Comparison of ENCODE assay signal across 11 mouse cellular contexts in genomic region chr6:34034577-34035461, GRCm38 (mm10). TPM values are rescaled to one million over a fixed set of nuclear protein-coding genes. Genes with fewer than 3 reads are reported as not detected.
DNase-seq lines count a peak whose midpoint lies in the region; ATAC-seq and TF ChIP-seq lines count a peak whose summit lies in the region.
"Had no signal": no experiment of that assay in that cellular context is flagged by ENCODE, and none has a peak within 500 bp of the region (broad histone marks: within the 10 kb centered on the region; RNA-seq: fewer than 3 reads in every experiment).

No protein-coding gene starts in this region.

- no peaks in the 10 kb centered on the region for H3K4me1 ChIP-seq in kidney, adult 2 months (ENCODE audit: control insufficient read depth, insufficient read depth, low read length)
- peaks cover 4% of the 10 kb centered on the region; the same call in 1 of the 2 replicates for H3K4me1 ChIP-seq in embryonic facial prominence, embryonic 14.5 days (ENCODE audit: control insufficient read depth, insufficient read depth, low read length)
- H3K4me1 ChIP-seq in liver, embryonic 13.5 days (replicated peaks): peaks cover 24% of the 10 kb centered on the region

- WGBS in kidney, adult 2 months: 43% methylated on average over 15 of the region's 15 CpGs
- 34% methylated on average over 15 of the region's 15 CpGs for WGBS in embryonic facial prominence, embryonic 14.5 days
- WGBS in liver, embryonic 13.5 days (ENCODE audit: insufficient replicate concordance): 23% methylated on average over 15 of the region's 15 CpGs

- no peak for TF ChIP-seq CTCF in kidney, adult 2 months (conservative IDR thresholded peaks at IDR 0.05; ENCODE audit: insufficient read depth, insufficient read length, low read depth, low read length)
- no peak for TF ChIP-seq CTCF in brain, embryonic 14.5 days (IDR thresholded peaks at IDR 0.05; ENCODE audit: borderline replicate concordance, extremely low read depth, insufficient read depth, insufficient read length)

- H3K9ac ChIP-seq in embryonic facial prominence, embryonic 14.5 days (ENCODE audit: low read depth, low read length): 0 out of 2 replicates have a peak overlapping the region, but pooled peaks have one; percentile 6
- H3K9ac ChIP-seq in liver, embryonic 13.5 days: no peak overlapping the region

- DNase-seq in kidney, adult 2 months: peak; percentile 19
- no peak for DNase-seq in kidney, adult 18-20 months
- DNase-seq in brain, embryonic 14.5 days (ENCODE audit: low read depth): peak; percentile 67
- peak; percentile 47 for DNase-seq in embryonic facial prominence, embryonic 14.5 days (ENCODE audit: low spot score)
- no peak for DNase-seq in liver, embryonic 13.5 days
- DNase-seq in cerebellum, adult 8-10 months: no peak
- no peak for DNase-seq in natural killer cell, adult 2 months (ENCODE audit: low spot score in 2 of 2)
- DNase-seq: adrenal gland, postnatal 25 days; cerebellum, postnatal 14 days had no signal

- no peak overlapping the region for H3K4me2 ChIP-seq in embryonic facial prominence, embryonic 14.5 days (ENCODE audit: low read depth, low read length)
- H3K4me2 ChIP-seq in liver, embryonic 13.5 days: no peak overlapping the region

- H3K27ac ChIP-seq in kidney, adult 2 months (ENCODE audit: insufficient read depth, low read depth, low read length): no peak overlapping the region
- no peak overlapping the region for H3K27ac ChIP-seq in embryonic facial prominence, embryonic 14.5 days (replicated peaks; ENCODE audit: low read depth, low read length)
- no peak overlapping the region for H3K27ac ChIP-seq in liver, embryonic 13.5 days

- no peaks in the 10 kb centered on the region for H3K9me3 ChIP-seq in embryonic facial prominence, embryonic 14.5 days (ENCODE audit: control insufficient read depth, low read length)
- no peaks in the 10 kb centered on the region for H3K9me3 ChIP-seq in liver, embryonic 13.5 days (replicated peaks)
- H3K9me3 ChIP-seq: G1E had no signal

- ATAC-seq in embryonic facial prominence, embryonic 14.5 days (ENCODE audit: low read depth): no peak
- peak; percentile 63; the same call in 1 of the 2 replicates for ATAC-seq in liver, embryonic 13.5 days (ENCODE audit: low read depth)
- ATAC-seq: hindbrain, embryonic 16.5 days had no signal

- no peak for TF ChIP-seq POLR2A in kidney, adult 2 months (IDR thresholded peaks at IDR 0.05; ENCODE audit: low read depth, low read length)
- TF ChIP-seq POLR2A in brain, embryonic 14.5 days (IDR thresholded peaks at IDR 0.05; ENCODE audit: borderline replicate concordance, extremely low read depth, insufficient read depth, insufficient read length, poor library complexity, severe bottlenecking): no peak

- H3K36me3 ChIP-seq in kidney, adult 2 months (ENCODE audit: control insufficient read depth, insufficient read depth, low read length): no peaks in the 10 kb centered on the region
- no peaks in the 10 kb centered on the region for H3K36me3 ChIP-seq in embryonic facial prominence, embryonic 14.5 days (ENCODE audit: control insufficient read depth, insufficient read depth, low read length)
- H3K36me3 ChIP-seq in liver, embryonic 13.5 days: no peaks in the 10 kb centered on the region
- H3K36me3 ChIP-seq: G1E had no signal

- H3K27me3 ChIP-seq in kidney, adult 2 months (replicated peaks; ENCODE audit: control insufficient read depth, insufficient read depth, low read length): no peaks in the 10 kb centered on the region
- no peaks in the 10 kb centered on the region for H3K27me3 ChIP-seq in embryonic facial prominence, embryonic 14.5 days (replicated peaks; ENCODE audit: control insufficient read depth, insufficient read depth, low read length)
- H3K27me3 ChIP-seq in liver, embryonic 13.5 days: no peaks in the 10 kb centered on the region

- H3K4me3 ChIP-seq in kidney, adult 2 months (ENCODE audit: insufficient read depth, low read depth, low read length): no peak overlapping the region
- H3K4me3 ChIP-seq in embryonic facial prominence, embryonic 14.5 days (ENCODE audit: low read depth, low read length): no peak overlapping the region
- no peak overlapping the region for H3K4me3 ChIP-seq in liver, embryonic 13.5 days (replicated peaks)

RNA-seq across cellular contexts. Expression of gene Lrguk, which starts 5.6 kb away (rescaled TPM):
- polyA plus RNA-seq in kidney, adult 2 months (2012; rRNA removed): 0.24 and 0.27 TPM in 2 replicates
- polyA plus RNA-seq in brain, embryonic 14.5 days (2012; rRNA removed): 0.61 and 0.88 TPM in 2 replicates
- 1.1 and 1.6 TPM in 2 replicates for polyA plus RNA-seq in embryonic facial prominence, embryonic 14.5 days (2014; fragmentation: Nextera tagmentation; extraction: Ambion mirVana)
- polyA plus RNA-seq in liver, embryonic 13.5 days (2015; fragmentation: Nextera tagmentation; extraction: Ambion mirVana): 0.10 and 0.14 TPM in 2 replicates

Comparison
In these comparisons a context has a peak if more than half of its experiments do, and no peak if none do; other contexts are left out.
1. DNase-seq: peak in kidney, adult 2 months (single experiment), brain, embryonic 14.5 days (single experiment) and embryonic facial prominence, embryonic 14.5 days (single experiment); none in kidney, adult 18-20 months (single experiment), liver, embryonic 13.5 days (single experiment), cerebellum, adult 8-10 months (single experiment) and natural killer cell, adult 2 months (0 of 2).